Mouse (Mus musculus): ENCODE results near the gene Polr2b. TPM values are rescaled to one million over a fixed set of nuclear protein-coding genes. Genes with fewer than 3 reads are reported as not detected.
A peak's percentile ranks its signal among the peaks of the same experiment; 100 is the strongest.

Polr2b gene
- polyA plus RNA-seq, 1 experiment from 2014 or later = 40.0 TPM

GRCm38 (mm10) chr5:77324936-77325335, 15.0 kb downstream of the Polr2b start:
- no peaks in the 10 kb centered on the region for H3K9me3 ChIP-seq (ENCODE audit: control insufficient read depth, low read length)
- H3K9ac ChIP-seq (ENCODE audit: low read length) = no peak overlapping the region
- no peak for ATAC-seq (ENCODE audit: insufficient number of reproducible peaks, insufficient read depth, low FRiP score, low read depth)
- WGBS = 48% methylated on average over 1 of the region's 1 CpGs
- no peak overlapping the region for H3K4me3 ChIP-seq (ENCODE audit: control insufficient read depth in 1 of 2, insufficient read depth in 1 of 2, low read depth in 1 of 2, low read length in 2 of 2)
- peaks cover 98% of the 10 kb centered on the region for H3K36me3 ChIP-seq (ENCODE audit: control insufficient read depth, insufficient read depth, low read length)
- H3K4me1 ChIP-seq (ENCODE audit: control insufficient read depth in 2 of 2, insufficient read depth in 2 of 2, low read length in 2 of 2) = no peaks in the 10 kb centered on the region
- no peak overlapping the region for H3K27ac ChIP-seq (replicated peaks in 1 of 2; ENCODE audit: control insufficient read depth in 1 of 2, insufficient read depth in 1 of 2, low read depth in 2 of 2, low read length in 2 of 2)
- no peaks in the 10 kb centered on the region for H3K27me3 ChIP-seq (ENCODE audit: control insufficient read depth, insufficient read depth, low read length)
- no peak overlapping the region for H3K4me2 ChIP-seq (ENCODE audit: low read length)

- Histone ChIP-seq H3K9ac (ENCODE audit: low read length) (no peak overlapping the region), H3K9me3 (ENCODE audit: control insufficient read depth, low read length) (no peaks in the 10 kb centered on the region), H3K27me3 (ENCODE audit: control insufficient read depth, insufficient read depth, low read length) (no peaks in the 10 kb centered on the region), H3K36me3 (ENCODE audit: control insufficient read depth, insufficient read depth, low read length) (peaks cover 96% of the 10 kb centered on the region), H3K4me1 (ENCODE audit: control insufficient read depth in 2 of 2, insufficient read depth in 2 of 2, low read length in 2 of 2) (no peaks in the 10 kb centered on the region), H3K4me2 (ENCODE audit: low read length) (no peak overlapping the region), H3K4me3 (ENCODE audit: control insufficient read depth in 1 of 2, insufficient read depth in 1 of 2, low read depth in 1 of 2, low read length in 2 of 2) (no peak overlapping the region), H3K27ac (replicated peaks in 1 of 2; ENCODE audit: control insufficient read depth in 1 of 2, insufficient read depth in 1 of 2, low read depth in 2 of 2, low read length in 2 of 2) (no peak overlapping the region)
- ATAC-seq (ENCODE audit: insufficient number of reproducible peaks, insufficient read depth, low FRiP score, low read depth) = no peak
- WGBS = 75% methylated on average over 5 of the region's 5 CpGs
These were observed 20.2 kb downstream of the Polr2b start for GRCm38 (mm10) chr5:77330154-77330553.

GRCm38 (mm10) chr5:77340033-77340432, 30.1 kb downstream of the Polr2b start:
- H3K36me3 ChIP-seq (ENCODE audit: control insufficient read depth, insufficient read depth, low read length) = peaks cover 100% of the 10 kb centered on the region
- H3K4me3 ChIP-seq (ENCODE audit: control insufficient read depth in 1 of 2, insufficient read depth in 1 of 2, low read depth in 1 of 2, low read length in 2 of 2) = no peak overlapping the region
- H3K27ac ChIP-seq (replicated peaks in 1 of 2; ENCODE audit: control insufficient read depth in 1 of 2, insufficient read depth in 1 of 2, low read depth in 2 of 2, low read length in 2 of 2) = no peak overlapping the region
- H3K9me3 ChIP-seq (ENCODE audit: control insufficient read depth, low read length) = no peaks in the 10 kb centered on the region
- H3K4me1 ChIP-seq (ENCODE audit: control insufficient read depth in 2 of 2, insufficient read depth in 2 of 2, low read length in 2 of 2) = no peaks in the 10 kb centered on the region
- 85% methylated on average over 4 of the region's 4 CpGs for WGBS
- H3K4me2 ChIP-seq (ENCODE audit: low read length) = no peak overlapping the region
- no peaks in the 10 kb centered on the region for H3K27me3 ChIP-seq (ENCODE audit: control insufficient read depth, insufficient read depth, low read length)
- no peak overlapping the region for H3K9ac ChIP-seq (ENCODE audit: low read length)
- ATAC-seq (ENCODE audit: insufficient number of reproducible peaks, insufficient read depth, low FRiP score, low read depth) = no peak

- ATAC-seq (ENCODE audit: insufficient number of reproducible peaks, insufficient read depth, low FRiP score, low read depth) = no peak
- Histone ChIP-seq H3K4me3 (ENCODE audit: control insufficient read depth in 1 of 2, insufficient read depth in 1 of 2, low read depth in 1 of 2, low read length in 2 of 2) (no peak overlapping the region), H3K9me3 (ENCODE audit: control insufficient read depth, low read length) (no peaks in the 10 kb centered on the region), H3K27ac (replicated peaks in 1 of 2; ENCODE audit: control insufficient read depth in 1 of 2, insufficient read depth in 1 of 2, low read depth in 2 of 2, low read length in 2 of 2) (no peak overlapping the region), H3K27me3 (ENCODE audit: control insufficient read depth, insufficient read depth, low read length) (no peaks in the 10 kb centered on the region), H3K4me2 (ENCODE audit: low read length) (no peak overlapping the region), H3K9ac (ENCODE audit: low read length) (no peak overlapping the region), H3K4me1 (ENCODE audit: control insufficient read depth in 2 of 2, insufficient read depth in 2 of 2, low read length in 2 of 2) (no peaks in the 10 kb centered on the region), H3K36me3 (ENCODE audit: control insufficient read depth, insufficient read depth, low read length) (peaks cover 64% of the 10 kb centered on the region)
- WGBS = 96% methylated on average over 8 of the region's 8 CpGs
These were observed 39.0 kb downstream of the Polr2b start for GRCm38 (mm10) chr5:77348901-77349300.

- peaks cover 51% of the 10 kb centered on the region for H3K36me3 ChIP-seq (ENCODE audit: control insufficient read depth, insufficient read depth, low read length)
- no peaks in the 10 kb centered on the region for H3K9me3 ChIP-seq (ENCODE audit: control insufficient read depth, low read length)
- no peak overlapping the region for H3K4me3 ChIP-seq (ENCODE audit: control insufficient read depth in 1 of 2, insufficient read depth in 1 of 2, low read depth in 1 of 2, low read length in 2 of 2)
- H3K27ac ChIP-seq (replicated peaks in 1 of 2; ENCODE audit: control insufficient read depth in 1 of 2, insufficient read depth in 1 of 2, low read depth in 2 of 2, low read length in 2 of 2) = no peak overlapping the region
- no peak for ATAC-seq (ENCODE audit: insufficient number of reproducible peaks, insufficient read depth, low FRiP score, low read depth)
- no peak overlapping the region for H3K9ac ChIP-seq (ENCODE audit: low read length)
- 94% methylated on average over 15 of the region's 15 CpGs for WGBS
- H3K27me3 ChIP-seq (ENCODE audit: control insufficient read depth, insufficient read depth, low read length) = no peaks in the 10 kb centered on the region
- H3K4me1 ChIP-seq (ENCODE audit: control insufficient read depth in 2 of 2, insufficient read depth in 2 of 2, low read length in 2 of 2) = peaks cover 0 to 3% of the 10 kb centered on the region in 2 experiments; a peak in 1 of 4 replicates
- no peak overlapping the region for H3K4me2 ChIP-seq (ENCODE audit: low read length)
These were observed 40.2 kb downstream of the Polr2b start for GRCm38 (mm10) chr5:77349971-77350658.

GRCm38 (mm10) chr5:77351691-77352090, 41.7 kb downstream of the Polr2b start:
- Histone ChIP-seq H3K9me3 (ENCODE audit: control insufficient read depth, low read length) (no peaks in the 10 kb centered on the region), H3K27ac (replicated peaks in 1 of 2; ENCODE audit: control insufficient read depth in 1 of 2, insufficient read depth in 1 of 2, low read depth in 2 of 2, low read length in 2 of 2) (no peak overlapping the region), H3K4me2 (ENCODE audit: low read length) (no peak overlapping the region), H3K27me3 (ENCODE audit: control insufficient read depth, insufficient read depth, low read length) (no peaks in the 10 kb centered on the region), H3K36me3 (ENCODE audit: control insufficient read depth, insufficient read depth, low read length) (peaks cover 37% of the 10 kb centered on the region), H3K9ac (ENCODE audit: low read length) (no peak overlapping the region), H3K4me3 (ENCODE audit: control insufficient read depth in 1 of 2, insufficient read depth in 1 of 2, low read depth in 1 of 2, low read length in 2 of 2) (no peak overlapping the region), H3K4me1 (ENCODE audit: control insufficient read depth in 2 of 2, insufficient read depth in 2 of 2, low read length in 2 of 2) (peaks cover 0 to 3% of the 10 kb centered on the region in 2 experiments; a peak in 1 of 4 replicates)
- no peak for ATAC-seq (ENCODE audit: insufficient number of reproducible peaks, insufficient read depth, low FRiP score, low read depth)
- WGBS = 82% methylated on average over 9 of the region's 9 CpGs

GRCm38 (mm10) chr5:77354361-77354787, 44.4 kb downstream of the Polr2b start:
- Histone ChIP-seq H3K9ac (ENCODE audit: low read length) (0 out of 2 replicates have a peak overlapping the region, but pooled peaks have one; percentile 22), H3K27me3 (ENCODE audit: control insufficient read depth, insufficient read depth, low read length) (no peaks in the 10 kb centered on the region), H3K27ac (replicated peaks in 1 of 2; ENCODE audit: control insufficient read depth in 1 of 2, insufficient read depth in 1 of 2, low read depth in 2 of 2, low read length in 2 of 2) (no peak overlapping the region), H3K4me2 (ENCODE audit: low read length) (peak overlapping the region; percentile 53), H3K9me3 (ENCODE audit: control insufficient read depth, low read length) (no peaks in the 10 kb centered on the region), H3K4me3 (ENCODE audit: control insufficient read depth in 1 of 2, insufficient read depth in 1 of 2, low read depth in 1 of 2, low read length in 2 of 2) (no peak overlapping the region; a peak in 1 of 4 replicates), H3K36me3 (ENCODE audit: control insufficient read depth, insufficient read depth, low read length) (peaks cover 10% of the 10 kb centered on the region), H3K4me1 (ENCODE audit: control insufficient read depth in 2 of 2, insufficient read depth in 2 of 2, low read length in 2 of 2) (peaks cover 9 to 11% of the 10 kb centered on the region in 2 experiments; a peak in 3 of 4 replicates)
- no peak for ATAC-seq (ENCODE audit: insufficient number of reproducible peaks, insufficient read depth, low FRiP score, low read depth)
- WGBS = 10% methylated on average over 16 of the region's 16 CpGs
